15 mouse cellular contexts compared by ENCODE assay signal in genomic region chr1:59553708-59554107, GRCm38 (mm10). TPM values are rescaled to one million over a fixed set of nuclear protein-coding genes. Genes with fewer than 3 reads are reported as not detected.
DNase-seq lines count a peak whose midpoint lies in the region; ATAC-seq lines count a peak whose summit lies in the region.
"Had no signal": no experiment of that assay in that cellular context is flagged by ENCODE, and none has a peak within 500 bp of the region (broad histone marks: within the 10 kb centered on the region; RNA-seq: fewer than 3 reads in every experiment).

No protein-coding gene starts in this region.

- H3K9me3 ChIP-seq in neural tube, embryonic 11.5 days (ENCODE audit: control insufficient read depth, low read length) = no peaks in the 10 kb centered on the region
- H3K9me3 ChIP-seq in hindbrain, embryonic 14.5 days (ENCODE audit: control insufficient read depth, low read length) = no peaks in the 10 kb centered on the region
- H3K9me3 ChIP-seq in midbrain, embryonic 13.5 days = no peaks in the 10 kb centered on the region
- no peaks in the 10 kb centered on the region for H3K9me3 ChIP-seq in kidney, embryonic 14.5 days (ENCODE audit: control insufficient read depth, low read length)
- H3K9me3 ChIP-seq: liver, embryonic 13.5 days had no signal

- H3K4me2 ChIP-seq in neural tube, embryonic 11.5 days (ENCODE audit: low read depth) = no peak overlapping the region
- no peak overlapping the region for H3K4me2 ChIP-seq in hindbrain, embryonic 14.5 days (replicated peaks)
- H3K4me2 ChIP-seq in midbrain, embryonic 13.5 days (replicated peaks) = no peak overlapping the region
- H3K4me2 ChIP-seq in kidney, embryonic 14.5 days (replicated peaks; ENCODE audit: low read depth, low read length) = no peak overlapping the region
- H3K4me2 ChIP-seq: liver, embryonic 13.5 days had no signal

- ATAC-seq in neural tube, embryonic 11.5 days (ENCODE audit: insufficient read depth, low FRiP score, low TSS enrichment) = no peak
- peak; percentile 82 for ATAC-seq in hindbrain, embryonic 14.5 days (ENCODE audit: low FRiP score)
- ATAC-seq in midbrain, embryonic 13.5 days = peak; percentile 75
- ATAC-seq in kidney, embryonic 14.5 days (ENCODE audit: low FRiP score, low TSS enrichment) = no peak
- no peak for ATAC-seq in erythroblast, adult 5-6 weeks (replicated peaks; ENCODE audit: low FRiP score, poor library complexity, severe bottlenecking)
- ATAC-seq: activated CD4-positive, CD25-positive, alpha-beta regulatory T cell, adult 4 months had no signal

- H3K27ac ChIP-seq in neural tube, embryonic 11.5 days (ENCODE audit: low read depth, low read length) = no peak overlapping the region
- no peak overlapping the region for H3K27ac ChIP-seq in hindbrain, embryonic 14.5 days
- no peak overlapping the region for H3K27ac ChIP-seq in midbrain, embryonic 13.5 days
- no peak overlapping the region for H3K27ac ChIP-seq in kidney, embryonic 14.5 days (ENCODE audit: low read depth, low read length)
- H3K27ac ChIP-seq: heart, adult 2 months; kidney, postnatal 0 days; liver, embryonic 13.5 days had no signal

- H3K9ac ChIP-seq in neural tube, embryonic 11.5 days (ENCODE audit: low read length) = no peak overlapping the region
- no peak overlapping the region for H3K9ac ChIP-seq in hindbrain, embryonic 14.5 days
- H3K9ac ChIP-seq in midbrain, embryonic 13.5 days (replicated peaks) = no peak overlapping the region
- H3K9ac ChIP-seq in kidney, embryonic 14.5 days (ENCODE audit: low read depth, low read length) = no peak overlapping the region
- H3K9ac ChIP-seq: liver, embryonic 13.5 days had no signal

- DNase-seq in neural tube, embryonic 11.5 days (ENCODE audit: low spot score) = peak; percentile 29
- DNase-seq in neural tube, embryonic 10.5 days (ENCODE audit: extremely low spot score, low spot score) = no peak
- DNase-seq in hindbrain, embryonic 14.5 days (ENCODE audit: low spot score) = no peak
- no peak for DNase-seq in right cerebral cortex, postnatal 36 days (ENCODE audit: low spot score in 2 of 2)
- no peak for DNase-seq in lung, postnatal 4 days
- DNase-seq: cerebellum, postnatal 10 days; heart, adult 2 months; liver, embryonic 13.5 days; lung, postnatal 10 days; thymus, postnatal 4 days had no signal

- H3K36me3 ChIP-seq in neural tube, embryonic 11.5 days (ENCODE audit: control insufficient read depth, insufficient read depth, low read length) = no peaks in the 10 kb centered on the region
- H3K36me3 ChIP-seq in hindbrain, embryonic 14.5 days (replicated peaks; ENCODE audit: control insufficient read depth, insufficient read depth) = no peaks in the 10 kb centered on the region
- H3K36me3 ChIP-seq in midbrain, embryonic 13.5 days = no peaks in the 10 kb centered on the region
- no peaks in the 10 kb centered on the region for H3K36me3 ChIP-seq in kidney, embryonic 14.5 days (ENCODE audit: control insufficient read depth, insufficient read depth, low read length)
- H3K36me3 ChIP-seq: liver, embryonic 13.5 days had no signal

- H3K27me3 ChIP-seq in neural tube, embryonic 11.5 days (ENCODE audit: control insufficient read depth, insufficient read depth, low read length) = no peaks in the 10 kb centered on the region
- H3K27me3 ChIP-seq in hindbrain, embryonic 14.5 days (ENCODE audit: control insufficient read depth, insufficient read depth, low read length) = no peaks in the 10 kb centered on the region
- no peaks in the 10 kb centered on the region; the same call in 1 of the 2 replicates for H3K27me3 ChIP-seq in midbrain, embryonic 13.5 days
- no peaks in the 10 kb centered on the region for H3K27me3 ChIP-seq in kidney, embryonic 14.5 days (ENCODE audit: control insufficient read depth, insufficient read depth, low read length)
- H3K27me3 ChIP-seq: liver, embryonic 13.5 days had no signal

- WGBS in neural tube, embryonic 11.5 days = 51% methylated on average over 5 of the region's 5 CpGs
- 34% methylated on average over 5 of the region's 5 CpGs for WGBS in hindbrain, embryonic 14.5 days
- WGBS in midbrain, embryonic 13.5 days = 25% methylated on average over 5 of the region's 5 CpGs
- 71% methylated on average over 5 of the region's 5 CpGs for WGBS in kidney, embryonic 14.5 days

- H3K4me1 ChIP-seq in neural tube, embryonic 11.5 days (ENCODE audit: control insufficient read depth, insufficient read depth, low read length) = peaks cover 18% of the 10 kb centered on the region; the same call in 1 of the 2 replicates
- H3K4me1 ChIP-seq in hindbrain, embryonic 14.5 days (replicated peaks; ENCODE audit: control insufficient read depth, insufficient read depth, low read length) = peaks cover 4% of the 10 kb centered on the region; the same call in 1 of the 2 replicates
- H3K4me1 ChIP-seq in midbrain, embryonic 13.5 days (replicated peaks) = peaks cover 15% of the 10 kb centered on the region
- peaks cover 6% of the 10 kb centered on the region; the same call in 1 of the 2 replicates for H3K4me1 ChIP-seq in kidney, embryonic 14.5 days (ENCODE audit: control insufficient read depth, insufficient read depth, low read length)

- H3K4me3 ChIP-seq in neural tube, embryonic 11.5 days (ENCODE audit: low read depth, low read length) = no peak overlapping the region
- H3K4me3 ChIP-seq in hindbrain, embryonic 14.5 days (replicated peaks; ENCODE audit: low read length) = no peak overlapping the region
- H3K4me3 ChIP-seq in midbrain, embryonic 13.5 days (replicated peaks) = no peak overlapping the region
- no peak overlapping the region for H3K4me3 ChIP-seq in kidney, embryonic 14.5 days (ENCODE audit: low read length)
- H3K4me3 ChIP-seq: heart, adult 2 months; liver, embryonic 13.5 days had no signal

RNA-seq across cellular contexts. Expression of gene Gm973, which starts 37.6 kb away (rescaled TPM):
- 4.0 and 4.4 TPM in 2 replicates for polyA plus RNA-seq in neural tube, embryonic 11.5 days (2014; fragmentation: Nextera tagmentation; extraction: Ambion mirVana)
- 7.1 and 10.6 TPM in 2 replicates for polyA plus RNA-seq in hindbrain, embryonic 14.5 days (2014; fragmentation: Nextera tagmentation; extraction: Ambion mirVana)
- 7.2 and 8.8 TPM in 2 replicates for polyA plus RNA-seq in midbrain, embryonic 13.5 days (2015; fragmentation: Nextera tagmentation; extraction: Ambion mirVana)
- 0.90 and 1.4 TPM in 2 replicates for polyA plus RNA-seq in kidney, embryonic 14.5 days (2014; fragmentation: Nextera tagmentation; extraction: Ambion mirVana)
- not detected in 2 replicates for total RNA-seq in erythroblast, adult 5-6 weeks (2015; ENCODE audit: low replicate concordance)
- 7.0 TPM in 1 of 2 replicates, not detected in the other for total RNA-seq in erythroblast, adult 5-6 weeks (2017; ENCODE audit: low replicate concordance)
- polyA plus RNA-seq: activated CD4-positive, CD25-positive, alpha-beta regulatory T cell, adult 4 months had no signal

Comparison
In these comparisons a context has a peak if more than half of its experiments do, and no peak if none do; other contexts are left out.
1. ATAC-seq: peak in hindbrain, embryonic 14.5 days (single experiment) and midbrain, embryonic 13.5 days (single experiment); none in neural tube, embryonic 11.5 days (single experiment), kidney, embryonic 14.5 days (single experiment) and erythroblast, adult 5-6 weeks (single experiment).